Mouse (Mus musculus): ENCODE measurements around the gene Cnpy3.

- TF ChIP-seq CTCF (IDR thresholded peaks at IDR 0.05; ENCODE audit: low read depth) (no peak), EP300 (IDR thresholded peaks at IDR 0.05; ENCODE audit: low read depth) (no peak)
Measured at GRCm38 (mm10) chr17:46747234-46747633, 4.8 kb downstream of the Cnpy3 start.
